Mouse (Mus musculus) neutrophil, adult 5-6 weeks (primary cell): ENCODE results near the gene Vezf1. TPM values are rescaled to one million over a fixed set of nuclear protein-coding genes. Genes with fewer than 3 reads are reported as not detected.
A peak's percentile ranks its signal among the peaks of the same experiment; 100 is the strongest.

ENCODE experiments used
- ATAC-seq: fragments of 151-379, 151-347 bp; 2 replicates; pipeline ENCODE4 v1.8.0; 2017; ENCODE audit warnings: mild to moderate bottlenecking, moderate TSS enrichment; ENCODE audit not compliant: insufficient number of reproducible peaks, poor library complexity, low FRiP score, severe bottlenecking; ENCODE audit errors: extremely low read depth
- total RNA-seq: library from RNA; stranded (forward); fragments of 200-1000 nt; gene quantifications from 2 replicates; pipeline ENCODE4 v1.2.3, GENCODE M21; 2017

Vezf1 gene
- total RNA-seq, 1 experiment from 2014 or later: 47.7 TPM

DNA sequence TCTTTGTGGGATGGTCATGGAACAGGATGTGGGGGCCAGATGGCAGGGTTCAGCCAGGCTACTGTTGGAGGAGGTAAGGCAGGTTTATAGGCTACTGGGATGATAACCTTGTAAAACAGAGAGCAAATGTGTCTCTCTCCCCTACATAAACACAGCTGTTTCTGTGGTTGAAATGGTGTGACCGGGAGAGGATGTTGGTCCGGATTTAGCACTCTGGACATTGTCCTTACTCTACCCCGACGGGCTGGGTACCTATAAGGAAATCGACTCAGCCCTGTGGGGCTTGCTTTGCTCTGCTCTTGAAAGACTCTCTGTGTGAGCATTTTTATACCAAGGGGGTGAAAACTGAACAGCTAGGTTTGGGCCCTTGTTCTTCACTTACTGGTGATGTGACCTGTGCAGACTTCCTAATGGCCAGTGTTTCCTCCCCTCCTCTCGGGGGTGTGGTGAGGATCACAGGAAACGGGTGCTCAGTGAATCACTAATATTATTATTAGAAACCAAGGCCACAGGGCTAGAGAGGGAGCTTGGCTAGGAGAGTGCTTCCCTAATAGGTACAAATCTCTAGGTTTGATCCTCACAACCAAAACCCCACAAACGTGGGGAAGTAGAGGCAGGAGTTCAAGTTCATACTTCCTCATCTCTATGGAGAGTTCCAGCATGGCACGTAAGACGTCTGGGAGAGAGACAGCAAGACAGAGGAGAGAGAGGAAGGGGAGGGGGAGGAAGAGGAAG lies 49.4 kb downstream of the Vezf1 start:
- no peak for ATAC-seq

DNA sequence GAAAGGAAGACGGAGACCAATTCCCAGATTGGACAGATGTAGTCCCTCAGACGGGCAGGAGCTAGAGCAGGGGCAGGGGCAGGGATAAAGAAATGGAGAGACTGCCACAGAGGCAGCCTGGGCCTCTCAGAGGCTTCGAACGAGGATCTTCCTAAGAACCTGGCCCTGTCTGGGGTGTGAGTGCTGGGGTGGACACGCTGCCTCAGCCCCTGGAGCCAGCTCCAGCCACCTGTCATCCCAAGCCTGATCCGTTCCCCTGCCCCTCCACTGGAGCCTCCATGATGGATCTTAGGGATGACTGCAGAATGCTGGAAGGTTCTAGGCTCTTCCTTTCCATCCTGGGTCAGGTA lies 50.0 kb downstream of the Vezf1 start:
- ATAC-seq: no peak

- ATAC-seq: no peak
These were observed 51.0 kb downstream of the Vezf1 start for GRCm38 (mm10) chr11:88118817-88119642.

DNA sequence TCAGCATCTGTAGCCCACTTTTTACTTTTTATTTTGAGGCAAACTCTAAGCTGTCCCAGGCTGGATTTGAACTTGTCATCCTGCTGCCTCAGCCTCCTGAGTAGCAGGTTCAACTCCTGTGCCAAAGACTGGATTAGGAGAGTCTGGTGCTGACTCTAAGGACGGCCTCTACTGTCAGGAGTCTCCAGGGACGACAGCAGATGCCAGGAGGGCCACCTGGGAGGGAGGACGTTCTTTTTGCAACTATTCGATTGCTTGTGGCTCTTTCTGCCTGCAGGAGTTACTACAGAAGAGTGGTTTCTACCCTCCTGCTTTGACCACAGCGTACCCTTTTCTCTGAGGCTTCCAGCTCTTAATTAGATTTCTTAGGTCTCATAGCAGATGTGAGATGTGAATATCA lies 54.5 kb downstream of the Vezf1 start:
- ATAC-seq: no peak

- ATAC-seq: no peak
These were observed 54.9 kb downstream of the Vezf1 start for GRCm38 (mm10) chr11:88123021-88123420.

DNA sequence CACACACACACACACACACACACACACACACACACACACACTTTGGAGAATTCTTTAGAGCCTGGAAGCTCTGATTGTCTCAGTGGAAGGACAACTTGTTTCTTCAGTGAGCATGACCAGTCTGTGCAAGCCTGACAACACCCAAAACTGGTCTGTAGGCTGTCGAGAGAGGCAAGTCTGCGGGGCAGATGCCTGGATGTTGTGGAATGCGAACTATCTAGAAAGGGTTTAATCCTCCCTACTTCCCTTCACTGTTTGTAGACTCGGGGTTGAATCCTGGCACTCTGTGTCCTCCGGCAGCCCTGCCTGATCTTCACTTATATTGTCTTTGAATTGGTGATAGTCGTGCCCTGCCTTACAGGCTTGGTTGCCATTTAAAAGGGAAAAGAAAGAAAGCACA lies 55.7 kb downstream of the Vezf1 start:
- ATAC-seq: no peak

DNA sequence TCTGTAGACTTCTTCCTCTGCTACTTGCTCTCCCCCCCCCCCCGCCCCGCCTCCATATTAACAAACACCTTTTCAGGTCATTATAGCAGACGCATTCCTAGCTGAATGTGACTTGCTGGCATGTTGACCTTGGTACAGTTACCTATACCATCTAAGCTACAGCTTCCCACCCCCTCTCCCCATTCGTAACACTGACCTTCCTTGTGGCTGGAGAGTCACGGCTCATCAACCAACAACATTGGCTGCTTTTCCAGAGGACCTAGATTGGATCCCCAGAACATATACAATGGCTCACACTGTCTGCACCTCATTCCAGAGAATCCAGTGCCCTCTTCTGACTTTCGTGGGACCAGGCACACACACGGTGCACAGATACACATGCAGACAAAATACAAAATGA lies 57.4 kb downstream of the Vezf1 start:
- no peak for ATAC-seq

DNA sequence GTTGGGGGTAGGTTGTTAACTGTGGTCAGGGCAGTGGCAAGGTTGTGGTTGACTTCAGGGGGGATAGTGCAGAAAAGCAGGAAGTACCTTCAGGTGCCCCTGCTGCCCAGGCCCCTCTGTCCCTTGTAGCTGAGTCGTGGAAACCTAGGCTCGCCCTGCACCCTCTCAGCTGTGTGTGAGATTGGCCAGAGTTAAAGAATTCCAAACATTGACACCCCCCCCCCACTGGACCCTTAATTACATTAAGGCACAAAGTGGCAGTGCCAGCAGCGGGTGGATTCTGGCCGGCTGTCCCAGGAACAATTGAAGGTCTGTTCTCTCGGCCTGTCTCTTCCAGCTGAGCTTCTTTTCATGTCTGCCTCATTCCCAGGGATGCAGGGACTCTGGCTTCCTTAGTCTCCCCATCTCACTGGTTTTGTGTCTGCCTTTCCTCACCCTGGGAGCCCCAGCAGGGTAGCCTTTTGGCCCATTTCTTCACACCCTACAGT lies 58.3 kb downstream of the Vezf1 start:
- no peak for ATAC-seq

- no peak for ATAC-seq
These were observed 60.4 kb downstream of the Vezf1 start for GRCm38 (mm10) chr11:88128461-88128860.

GRCm38 (mm10) chr11:88129281-88129680 lies 61.2 kb downstream of the Vezf1 start:
- no peak for ATAC-seq

DNA sequence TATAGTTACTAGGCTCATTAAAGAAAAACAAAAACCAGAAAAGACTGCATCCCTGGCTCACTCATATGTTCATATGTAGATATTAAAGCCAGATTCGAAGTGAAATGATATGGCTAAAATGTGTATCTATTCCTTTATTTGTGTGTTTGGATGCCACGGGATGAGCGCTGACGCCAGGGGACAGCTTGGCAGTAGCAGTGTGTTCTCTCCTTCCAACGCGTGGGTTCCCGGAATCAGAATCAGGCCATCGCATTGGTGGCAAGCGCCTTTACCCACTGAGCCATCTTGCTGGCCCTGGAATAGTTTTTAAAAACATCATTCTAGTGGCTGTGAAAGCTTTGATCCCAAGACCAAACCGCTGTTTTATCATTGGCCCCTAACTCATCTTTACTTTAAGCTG lies 61.9 kb downstream of the Vezf1 start:
- no peak for ATAC-seq

DNA sequence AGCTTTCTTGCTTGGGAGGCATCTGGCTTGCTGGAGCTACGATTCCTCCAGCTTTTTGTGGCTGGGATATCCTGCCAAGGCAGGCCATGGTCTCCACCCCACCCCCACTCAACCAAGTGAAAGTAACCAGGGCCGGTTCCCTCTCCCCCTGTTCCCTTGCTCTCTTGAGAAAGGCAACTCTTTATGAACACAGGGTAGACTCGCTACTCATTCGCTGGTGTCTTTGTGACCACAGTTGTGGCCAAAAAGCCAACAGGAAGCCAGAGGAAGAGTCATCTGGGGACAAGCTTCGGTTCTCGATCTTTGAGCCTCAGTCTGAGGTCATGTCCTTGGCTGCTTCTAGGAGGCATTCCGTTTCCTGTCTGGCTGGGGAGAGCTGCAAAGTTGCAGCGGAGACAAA lies 63.8 kb downstream of the Vezf1 start:
- peak; percentile 46 for ATAC-seq

Other genes with a start within 250 kb of the Vezf1 start
- not detected in 2 replicates for gene Lpo, start 240.0 kb upstream of the Vezf1 start, total RNA-seq
- gene Mks1, start 215.1 kb upstream of the Vezf1 start, total RNA-seq: 7.4 and 8.8 TPM in 2 replicates
- gene Epx, start 192.7 kb upstream of the Vezf1 start, total RNA-seq: not detected in 2 replicates
- not detected in 2 replicates for gene Olfr462, start 176.0 kb upstream of the Vezf1 start, total RNA-seq
- not detected in 2 replicates for gene Olfr463, start 170.9 kb upstream of the Vezf1 start, total RNA-seq
- not detected in 2 replicates for gene Olfr464, start 147.3 kb upstream of the Vezf1 start, total RNA-seq
- gene Dynll2, start 80.7 kb upstream of the Vezf1 start, total RNA-seq: 5.7 and 6.1 TPM in 2 replicates
- 353 and 395 TPM in 2 replicates for gene Srsf1, start 20.9 kb upstream of the Vezf1 start, total RNA-seq
- gene Cuedc1, start 29.8 kb downstream of the Vezf1 start, total RNA-seq: 6.3 and 7.1 TPM in 2 replicates
- gene Mrps23, start 136.1 kb downstream of the Vezf1 start, total RNA-seq: 28.5 and 41.0 TPM in 2 replicates
- not detected in 2 replicates for gene Ccdc182, start 225.8 kb downstream of the Vezf1 start, total RNA-seq